Mouse (Mus musculus): ENCODE measurements around the gene Slc40a1.

- TF ChIP-seq GATA1 (IDR thresholded peaks at IDR 0.05; ENCODE audit: low read depth, low read length) (no peak), EP300 (IDR thresholded peaks at IDR 0.05; ENCODE audit: low read depth in 1 of 2, low read length in 2 of 2) (no peak), BHLHE40 (IDR thresholded peaks at IDR 0.05; ENCODE audit: borderline replicate concordance, low read depth, low read length) (no peak), MAFK (IDR thresholded peaks at IDR 0.05; ENCODE audit: borderline replicate concordance, low read depth, low read length) (no peak), POLR2AphosphoS2 (IDR thresholded peaks at IDR 0.05; ENCODE audit: low read length) (no peak), CTCF (IDR thresholded peaks at IDR 0.05 in 2 of 3, conservative IDR thresholded peaks at IDR 0.05 in 1 of 3; ENCODE audit: control insufficient read depth in 1 of 3, insufficient read depth in 1 of 3, low read depth in 2 of 3, low read length in 3 of 3, poor library complexity in 1 of 3, severe bottlenecking in 1 of 3) (no peak), SIN3A (IDR thresholded peaks at IDR 0.05; ENCODE audit: low read length) (no peak), ZC3H11A (IDR thresholded peaks at IDR 0.05; ENCODE audit: low read depth, low read length) (no peak), MAX (IDR thresholded peaks at IDR 0.05; ENCODE audit: low read length) (no peak), UBTF (IDR thresholded peaks at IDR 0.05; ENCODE audit: borderline replicate concordance, insufficient read depth, low read depth, low read length) (no peak), ELF1 (IDR thresholded peaks at IDR 0.05; ENCODE audit: low read depth, low read length) (no peak)
Observed at GRCm38 (mm10) chr1:45863641-45864040, 62.7 kb downstream of the Slc40a1 start.

Measured in MEL (cell line).